Comparison of ENCODE assay signal across 15 mouse cellular contexts in genomic region chr7:73637101-73637809, GRCm38 (mm10).
A peak's percentile ranks its signal among the peaks of the same experiment; 100 is the strongest.
DNase-seq lines count a peak whose midpoint lies in the region; ATAC-seq and TF ChIP-seq lines count a peak whose summit lies in the region.
"Had no signal": no experiment of that assay in that cellular context is flagged by ENCODE, and none has a peak within 500 bp of the region (broad histone marks: within the 10 kb centered on the region; RNA-seq: fewer than 3 reads in every experiment).

No protein-coding gene starts in this region.

- H3K4me1 ChIP-seq in embryonic facial prominence, embryonic 14.5 days (ENCODE audit: control insufficient read depth, insufficient read depth, low read length) = no peaks in the 10 kb centered on the region
- H3K4me1 ChIP-seq in hindbrain, embryonic 12.5 days = peaks cover 11% of the 10 kb centered on the region; the same call in 1 of the 2 replicates
- peaks cover 15% of the 10 kb centered on the region for H3K4me1 ChIP-seq in midbrain, embryonic 15.5 days

- no peak overlapping the region for H3K27ac ChIP-seq in embryonic facial prominence, embryonic 14.5 days (replicated peaks; ENCODE audit: low read depth, low read length)
- H3K27ac ChIP-seq in hindbrain, embryonic 12.5 days = no peak overlapping the region
- H3K27ac ChIP-seq in midbrain, embryonic 15.5 days = peak overlapping the region; percentile 28
- H3K27ac ChIP-seq: liver, embryonic 14.5 days had no signal

- WGBS in embryonic facial prominence, embryonic 14.5 days = 46% methylated on average over 5 of the region's 5 CpGs
- WGBS in hindbrain, embryonic 12.5 days = 48% methylated on average over 5 of the region's 5 CpGs
- WGBS in midbrain, embryonic 15.5 days = 46% methylated on average over 5 of the region's 5 CpGs

- no peak for TF ChIP-seq POLR2A in brain, embryonic 14.5 days (IDR thresholded peaks at IDR 0.05; ENCODE audit: borderline replicate concordance, extremely low read depth, insufficient read depth, insufficient read length, poor library complexity, severe bottlenecking)

- intact Hi-C loops in left cerebral cortex, postnatal 36 days (cut with DNase I) = no loop called here

- peak; percentile 98 for DNase-seq in brain, embryonic 14.5 days (ENCODE audit: low read depth)
- DNase-seq in embryonic facial prominence, embryonic 14.5 days (ENCODE audit: low spot score) = no peak
- no peak for DNase-seq in left cerebral cortex, postnatal 36 days (ENCODE audit: low spot score in 2 of 2)
- no peak for DNase-seq in right cerebral cortex, postnatal 25 days
- no peak for DNase-seq in layer of hippocampus, adult 11-12 months (ENCODE audit: low spot score)
- DNase-seq: adrenal gland, adult 8-10 months; cerebellum, postnatal 36 days; heart, adult 18-20 months; kidney, adult 11 months; left cerebral cortex, postnatal 4 days; lung, postnatal 14 days had no signal

- H3K27me3 ChIP-seq in embryonic facial prominence, embryonic 14.5 days (replicated peaks; ENCODE audit: control insufficient read depth, insufficient read depth, low read length) = no peaks in the 10 kb centered on the region
- peaks cover 54% of the 10 kb centered on the region for H3K27me3 ChIP-seq in hindbrain, embryonic 12.5 days
- peaks cover 12% of the 10 kb centered on the region for H3K27me3 ChIP-seq in midbrain, embryonic 15.5 days (replicated peaks)

- no peaks in the 10 kb centered on the region for H3K36me3 ChIP-seq in embryonic facial prominence, embryonic 14.5 days (ENCODE audit: control insufficient read depth, insufficient read depth, low read length)
- H3K36me3 ChIP-seq in hindbrain, embryonic 12.5 days = no peaks in the 10 kb centered on the region
- no peaks in the 10 kb centered on the region for H3K36me3 ChIP-seq in midbrain, embryonic 15.5 days (replicated peaks)

- no peak overlapping the region for H3K4me2 ChIP-seq in embryonic facial prominence, embryonic 14.5 days (ENCODE audit: low read depth, low read length)
- H3K4me2 ChIP-seq in hindbrain, embryonic 12.5 days (replicated peaks) = no peak overlapping the region
- H3K4me2 ChIP-seq in midbrain, embryonic 15.5 days = no peak overlapping the region

- H3K4me3 ChIP-seq in embryonic facial prominence, embryonic 14.5 days (ENCODE audit: low read depth, low read length) = no peak overlapping the region
- H3K4me3 ChIP-seq in hindbrain, embryonic 12.5 days = no peak overlapping the region
- no peak overlapping the region for H3K4me3 ChIP-seq in midbrain, embryonic 15.5 days

- no peak overlapping the region for H3K9ac ChIP-seq in embryonic facial prominence, embryonic 14.5 days (ENCODE audit: low read depth, low read length)
- no peak overlapping the region for H3K9ac ChIP-seq in hindbrain, embryonic 12.5 days
- H3K9ac ChIP-seq in midbrain, embryonic 15.5 days = no peak overlapping the region
- H3K9ac ChIP-seq: liver, embryonic 14.5 days had no signal

- no peaks in the 10 kb centered on the region for H3K9me3 ChIP-seq in embryonic facial prominence, embryonic 14.5 days (ENCODE audit: control insufficient read depth, low read length)
- H3K9me3 ChIP-seq in hindbrain, embryonic 12.5 days (replicated peaks) = no peaks in the 10 kb centered on the region; the same call in 1 of the 2 replicates
- H3K9me3 ChIP-seq in midbrain, embryonic 15.5 days = no peaks in the 10 kb centered on the region

- 0 out of 2 replicates have a peak, but pooled peaks have one; percentile 9 for ATAC-seq in embryonic facial prominence, embryonic 14.5 days (ENCODE audit: low read depth)
- ATAC-seq in hindbrain, embryonic 12.5 days (ENCODE audit: low FRiP score) = peak; percentile 1; the same call in 1 of the 2 replicates
- ATAC-seq in midbrain, embryonic 15.5 days (replicated peaks) = no peak
- no peak for ATAC-seq in erythroid progenitor cell, adult 5-6 weeks (replicated peaks; ENCODE audit: low FRiP score, poor library complexity, severe bottlenecking)

- TF ChIP-seq CTCF in brain, embryonic 14.5 days (IDR thresholded peaks at IDR 0.05; ENCODE audit: borderline replicate concordance, extremely low read depth, insufficient read depth, insufficient read length) = no peak

Comparison
In these comparisons a context has a peak if more than half of its experiments do, and no peak if none do; other contexts are left out.
1. ATAC-seq: peak in embryonic facial prominence, embryonic 14.5 days (single experiment) and hindbrain, embryonic 12.5 days (single experiment); none in midbrain, embryonic 15.5 days (single experiment) and erythroid progenitor cell, adult 5-6 weeks (single experiment).